Mouse (Mus musculus) lung, adult 2 months (tissue): ENCODE measurements around the gene Smox.

Source experiments
- CTCF ChIP-seq: fragments of 200-500 bp; IDR thresholded peaks from 2 replicates; pipeline ENCODE4 v1.5.1; 2011; ENCODE audit warnings: mild to moderate bottlenecking, low read length, control low read depth; ENCODE audit not compliant: insufficient read depth
- POLR2A ChIP-seq: fragments of 200-500 bp; IDR thresholded peaks from 2 replicates; pipeline ENCODE4 v1.6.1; 2011; ENCODE audit warnings: low read depth, mild to moderate bottlenecking, control low read depth, low read length, borderline replicate concordance; ENCODE audit errors: extremely low read depth

DNA sequence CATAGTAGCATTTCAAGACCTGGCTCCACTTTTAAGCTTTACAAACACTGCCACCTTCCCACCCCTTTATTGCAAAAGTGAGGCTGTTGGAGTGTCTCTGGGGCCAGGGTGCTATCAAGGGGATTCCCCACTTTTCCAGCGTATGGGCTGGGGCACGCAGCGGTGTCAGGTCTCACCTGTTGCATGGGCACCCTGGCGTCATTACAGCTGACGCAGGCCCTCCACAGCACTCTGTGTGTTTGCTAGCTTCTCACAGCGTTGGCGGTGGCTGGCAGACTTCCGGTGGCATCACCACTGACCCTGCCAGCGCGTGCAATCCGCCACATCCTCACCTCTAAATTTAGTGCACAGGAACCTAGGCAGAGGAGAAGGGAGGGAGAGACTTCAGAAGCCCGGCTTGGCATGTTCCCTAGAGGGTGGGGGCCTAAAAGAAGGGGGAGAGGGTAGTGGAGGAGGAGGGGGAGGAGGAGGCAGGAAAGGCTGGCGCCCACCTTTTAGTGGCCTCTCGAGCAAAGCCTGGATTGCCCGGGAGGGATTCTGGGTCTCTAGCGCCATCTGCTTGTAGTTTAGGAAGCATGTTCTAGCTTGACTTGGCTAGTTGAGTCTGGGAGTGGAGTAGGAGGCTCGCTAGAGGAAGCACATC is 18.5 kb downstream of the Smox start:
- peak; percentile 76 for TF ChIP-seq CTCF
- TF ChIP-seq POLR2A = no peak
